Mouse (Mus musculus): ENCODE results near the gene E2f6. TPM values are rescaled to one million over a fixed set of nuclear protein-coding genes. Genes with fewer than 3 reads are reported as not detected.

Gene E2f6
- polyA plus RNA-seq, 1 experiment: 9.9 TPM

GRCm38 (mm10) chr12:16872926-16873464 lies 62.2 kb downstream of the E2f6 start:
- Histone ChIP-seq H3K4me3 (replicated peaks; ENCODE audit: control insufficient read depth, low read depth, low read length) (no peak overlapping the region), H3K27ac (ENCODE audit: control insufficient read depth, insufficient read depth, low read depth, low read length, poor library complexity) (no peak overlapping the region), H3K4me1 (ENCODE audit: control insufficient read depth, insufficient read depth, low read length) (peaks cover 8% of the 10 kb centered on the region)
- TF ChIP-seq CTCF (IDR thresholded peaks at IDR 0.05; ENCODE audit: control insufficient read depth, insufficient read depth, low read length) (no peak), POLR2A (IDR thresholded peaks at IDR 0.05; ENCODE audit: borderline replicate concordance, control insufficient read depth, low read depth, low read length) (no peak)
- 52% methylated on average over 7 of the region's 7 CpGs for WGBS

- WGBS: 69% methylated on average over 7 of the region's 7 CpGs
- TF ChIP-seq POLR2A (IDR thresholded peaks at IDR 0.05; ENCODE audit: borderline replicate concordance, control insufficient read depth, low read depth, low read length): no peak
- no peak for TF ChIP-seq CTCF (IDR thresholded peaks at IDR 0.05; ENCODE audit: control insufficient read depth, insufficient read depth, low read length)
- Histone ChIP-seq H3K4me3 (replicated peaks; ENCODE audit: control insufficient read depth, low read depth, low read length) (no peak overlapping the region), H3K27ac (ENCODE audit: control insufficient read depth, insufficient read depth, low read depth, low read length, poor library complexity) (no peak overlapping the region), H3K4me1 (ENCODE audit: control insufficient read depth, insufficient read depth, low read length) (peaks cover 8% of the 10 kb centered on the region)
Measured at GRCm38 (mm10) chr12:16873549-16873948, 62.8 kb downstream of the E2f6 start.

- WGBS: 38% methylated on average over 2 of the region's 2 CpGs
- TF ChIP-seq CTCF (IDR thresholded peaks at IDR 0.05; ENCODE audit: control insufficient read depth, insufficient read depth, low read length): no peak
- no peak for TF ChIP-seq POLR2A (IDR thresholded peaks at IDR 0.05; ENCODE audit: borderline replicate concordance, control insufficient read depth, low read depth, low read length)
- no peak overlapping the region for H3K4me3 ChIP-seq (replicated peaks; ENCODE audit: control insufficient read depth, low read depth, low read length)
- no peak overlapping the region for H3K27ac ChIP-seq (ENCODE audit: control insufficient read depth, insufficient read depth, low read depth, low read length, poor library complexity)
- H3K4me1 ChIP-seq (ENCODE audit: control insufficient read depth, insufficient read depth, low read length): peaks cover 8% of the 10 kb centered on the region
Measured at GRCm38 (mm10) chr12:16874086-16874485, 63.3 kb downstream of the E2f6 start.

- Histone ChIP-seq H3K27ac (ENCODE audit: control insufficient read depth, insufficient read depth, low read depth, low read length, poor library complexity) (peak overlapping the region; percentile 47; the same call in 1 of the 2 replicates), H3K4me1 (ENCODE audit: control insufficient read depth, insufficient read depth, low read length) (peaks cover 7% of the 10 kb centered on the region), H3K4me3 (replicated peaks; ENCODE audit: control insufficient read depth, low read depth, low read length) (no peak overlapping the region)
- TF ChIP-seq POLR2A (IDR thresholded peaks at IDR 0.05; ENCODE audit: borderline replicate concordance, control insufficient read depth, low read depth, low read length) (no peak), CTCF (IDR thresholded peaks at IDR 0.05; ENCODE audit: control insufficient read depth, insufficient read depth, low read length) (no peak)
- WGBS: 4% methylated on average over 4 of the region's 4 CpGs
Measured at GRCm38 (mm10) chr12:16875269-16875668, 64.5 kb downstream of the E2f6 start.

- H3K4me3 ChIP-seq (replicated peaks; ENCODE audit: control insufficient read depth, low read depth, low read length): peak overlapping the region; percentile 47
- WGBS: 8% methylated on average over 7 of the region's 7 CpGs
- H3K4me1 ChIP-seq (ENCODE audit: control insufficient read depth, insufficient read depth, low read length): peaks cover 6% of the 10 kb centered on the region
- peak overlapping the region; percentile 47; the same call in 1 of the 2 replicates for H3K27ac ChIP-seq (ENCODE audit: control insufficient read depth, insufficient read depth, low read depth, low read length, poor library complexity)
- TF ChIP-seq CTCF (IDR thresholded peaks at IDR 0.05; ENCODE audit: control insufficient read depth, insufficient read depth, low read length) (no peak), POLR2A (IDR thresholded peaks at IDR 0.05; ENCODE audit: borderline replicate concordance, control insufficient read depth, low read depth, low read length) (no peak)
Measured at GRCm38 (mm10) chr12:16875678-16876077, 64.9 kb downstream of the E2f6 start.

GRCm38 (mm10) chr12:16876667-16877066 lies 65.9 kb downstream of the E2f6 start:
- 65% methylated on average over 3 of the region's 3 CpGs for WGBS
- peaks cover 6% of the 10 kb centered on the region for H3K4me1 ChIP-seq (ENCODE audit: control insufficient read depth, insufficient read depth, low read length)
- no peak overlapping the region for H3K27ac ChIP-seq (ENCODE audit: control insufficient read depth, insufficient read depth, low read depth, low read length, poor library complexity)
- no peak overlapping the region for H3K4me3 ChIP-seq (replicated peaks; ENCODE audit: control insufficient read depth, low read depth, low read length)
- TF ChIP-seq POLR2A (IDR thresholded peaks at IDR 0.05; ENCODE audit: borderline replicate concordance, control insufficient read depth, low read depth, low read length): no peak
- TF ChIP-seq CTCF (IDR thresholded peaks at IDR 0.05; ENCODE audit: control insufficient read depth, insufficient read depth, low read length): no peak

- no peak overlapping the region for H3K4me3 ChIP-seq (replicated peaks; ENCODE audit: control insufficient read depth, low read depth, low read length)
- TF ChIP-seq CTCF (IDR thresholded peaks at IDR 0.05; ENCODE audit: control insufficient read depth, insufficient read depth, low read length): no peak
- TF ChIP-seq POLR2A (IDR thresholded peaks at IDR 0.05; ENCODE audit: borderline replicate concordance, control insufficient read depth, low read depth, low read length): no peak
- H3K27ac ChIP-seq (ENCODE audit: control insufficient read depth, insufficient read depth, low read depth, low read length, poor library complexity): no peak overlapping the region
- WGBS: 52% methylated on average over 5 of the region's 5 CpGs
- H3K4me1 ChIP-seq (ENCODE audit: control insufficient read depth, insufficient read depth, low read length): peaks cover 6% of the 10 kb centered on the region
Measured at GRCm38 (mm10) chr12:16877141-16877540, 66.4 kb downstream of the E2f6 start.

GRCm38 (mm10) chr12:16877679-16878078 lies 66.9 kb downstream of the E2f6 start:
- 32% methylated on average over 1 of the region's 1 CpGs for WGBS
- peaks cover 6% of the 10 kb centered on the region for H3K4me1 ChIP-seq (ENCODE audit: control insufficient read depth, insufficient read depth, low read length)
- H3K4me3 ChIP-seq (replicated peaks; ENCODE audit: control insufficient read depth, low read depth, low read length): no peak overlapping the region
- TF ChIP-seq POLR2A (IDR thresholded peaks at IDR 0.05; ENCODE audit: borderline replicate concordance, control insufficient read depth, low read depth, low read length): no peak
- TF ChIP-seq CTCF (IDR thresholded peaks at IDR 0.05; ENCODE audit: control insufficient read depth, insufficient read depth, low read length): no peak
- no peak overlapping the region for H3K27ac ChIP-seq (ENCODE audit: control insufficient read depth, insufficient read depth, low read depth, low read length, poor library complexity)

GRCm38 (mm10) chr12:16879369-16879768 lies 68.6 kb downstream of the E2f6 start:
- WGBS: 65% methylated on average over 1 of the region's 1 CpGs
- peaks cover 3% of the 10 kb centered on the region for H3K4me1 ChIP-seq (ENCODE audit: control insufficient read depth, insufficient read depth, low read length)

More at GRCm38 (mm10) chr12:16879369-16879768, 68.6 kb downstream of the E2f6 start:
- TF ChIP-seq CTCF (IDR thresholded peaks at IDR 0.05; ENCODE audit: control insufficient read depth, insufficient read depth, low read length) (no peak), POLR2A (IDR thresholded peaks at IDR 0.05; ENCODE audit: borderline replicate concordance, control insufficient read depth, low read depth, low read length) (no peak)
- no peak overlapping the region for H3K27ac ChIP-seq (ENCODE audit: control insufficient read depth, insufficient read depth, low read depth, low read length, poor library complexity)
- H3K4me3 ChIP-seq (replicated peaks; ENCODE audit: control insufficient read depth, low read depth, low read length): no peak overlapping the region
